Mouse (Mus musculus) mature B cell (primary cell): ENCODE data around the gene Tmem62.
"Not testable (repeated sequence)": the region's sequence is repeated elsewhere in the genome, so short reads cannot be mapped to it uniquely, and the experiment has no call there.

Experiments used
- in situ Hi-C: fragments of 300-500 bp; cut with MboI; formaldehyde crosslinking; loops from 2 replicates; pipeline ENCODE4 v1.14.3; 2019

Gene Tmem62

GRCm38 (mm10) chr2:120976990-120977925, at the start of gene Tmem62:
Tmem62 (plus strand) TSS chr2:120977017.
- in situ Hi-C loops, result no loop called here

DNA sequence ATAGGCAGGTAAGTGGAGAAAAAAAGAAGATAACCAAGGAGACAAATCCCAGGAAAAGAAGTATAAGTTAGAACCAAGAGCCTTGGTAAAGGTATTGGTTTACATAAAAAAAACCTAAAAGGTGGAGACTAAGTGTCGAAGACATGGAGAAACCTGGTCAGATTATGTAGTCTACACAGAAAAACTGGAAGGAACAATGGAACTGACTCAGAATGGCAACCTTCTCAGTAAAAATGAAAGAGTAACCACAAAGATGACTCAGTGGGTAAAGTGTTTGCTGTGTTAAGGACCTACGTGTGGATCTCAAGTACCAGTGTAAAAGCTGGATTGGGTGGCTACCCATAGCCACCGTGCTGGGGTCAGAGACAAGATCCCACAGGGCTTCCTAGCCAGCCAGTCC, 43.8 kb upstream of the Tmem62 start:
- in situ Hi-C loops, result no loop called here

DNA sequence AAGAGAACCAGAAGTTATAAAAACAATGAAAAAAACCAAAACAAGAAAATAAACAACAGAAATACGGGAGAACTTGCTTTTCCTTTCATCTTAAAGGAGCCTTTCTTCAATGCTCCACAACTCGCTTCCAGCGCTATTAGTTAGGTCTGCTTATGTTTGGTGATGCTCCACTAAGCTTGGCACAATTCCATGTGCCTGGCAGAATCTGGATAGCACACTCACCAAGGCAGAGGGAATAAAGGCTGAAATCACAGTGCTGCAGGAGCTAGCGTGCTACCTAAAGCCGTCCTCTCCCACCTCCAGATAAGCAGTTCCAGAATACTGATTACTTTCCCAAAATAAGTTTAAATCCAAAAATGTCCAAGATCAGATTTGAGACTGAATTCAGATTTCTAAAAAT, 25.6 kb upstream of the Tmem62 start:
- in situ Hi-C loops, result no loop called here

GRCm38 (mm10) chr2:120952176-120952938, 24.5 kb upstream of the Tmem62 start:
- in situ Hi-C loops, result no loop called here

DNA sequence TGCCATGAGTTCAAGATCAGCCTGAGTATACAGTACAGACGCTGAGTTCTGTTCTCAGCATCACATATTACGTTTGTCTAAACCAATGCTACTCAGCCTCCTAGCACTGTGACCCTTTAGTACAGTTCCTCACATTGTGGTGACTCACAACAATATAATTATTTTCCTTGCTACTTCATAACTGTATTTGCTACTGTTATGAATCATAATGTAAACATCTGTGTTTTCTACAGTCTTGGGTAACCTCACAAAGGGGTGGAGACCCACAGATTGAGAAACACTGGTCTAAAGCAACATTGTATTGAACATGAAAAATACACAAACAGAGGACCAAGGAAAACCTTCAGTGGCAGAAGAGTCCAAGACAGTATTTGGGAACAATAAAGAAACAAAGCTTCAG, 17.5 kb upstream of the Tmem62 start:
- in situ Hi-C loops, result no loop called here

DNA sequence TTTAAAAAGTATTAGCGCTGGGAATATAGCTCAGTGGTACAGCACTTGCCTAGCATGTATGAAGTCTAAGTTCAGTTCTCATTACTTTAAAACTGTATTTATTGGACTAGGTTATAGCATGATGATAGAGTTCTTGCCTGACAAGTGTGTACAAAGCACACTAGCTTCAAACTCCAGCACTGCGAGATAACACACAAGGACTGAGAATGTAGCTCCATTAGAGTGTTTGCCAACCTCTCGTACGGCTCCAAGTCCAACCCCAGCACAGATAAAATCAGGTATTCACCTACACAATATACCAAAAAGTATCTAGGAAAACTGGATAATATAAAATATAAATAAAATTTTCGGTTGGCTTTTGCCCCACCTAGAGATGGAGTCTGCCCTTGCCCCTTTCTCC, 17.0 kb upstream of the Tmem62 start:
- in situ Hi-C loops, result no loop called here

- in situ Hi-C loops, result no loop called here
Measured at GRCm38 (mm10) chr2:120960261-120960660, 16.6 kb upstream of the Tmem62 start.

DNA sequence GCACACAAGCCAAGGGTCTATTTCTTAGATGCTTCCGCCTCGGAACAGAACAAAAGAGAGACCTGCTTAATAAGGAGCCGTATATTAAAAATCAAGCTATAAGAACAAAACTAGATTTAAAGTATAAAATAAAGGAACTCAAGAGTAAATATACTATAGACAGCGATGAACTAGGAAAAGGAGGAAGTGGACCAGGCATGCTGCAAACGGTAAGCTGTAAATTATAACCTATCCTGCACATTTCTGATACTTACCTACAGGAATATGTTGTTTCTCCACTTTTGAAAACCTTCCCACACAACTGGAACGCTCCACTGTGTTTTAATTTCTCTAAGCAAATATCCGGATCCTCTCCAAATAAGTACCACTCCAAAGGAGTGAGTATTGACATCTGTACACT, 13.7 kb upstream of the Tmem62 start:
- in situ Hi-C loops, result no loop called here

DNA sequence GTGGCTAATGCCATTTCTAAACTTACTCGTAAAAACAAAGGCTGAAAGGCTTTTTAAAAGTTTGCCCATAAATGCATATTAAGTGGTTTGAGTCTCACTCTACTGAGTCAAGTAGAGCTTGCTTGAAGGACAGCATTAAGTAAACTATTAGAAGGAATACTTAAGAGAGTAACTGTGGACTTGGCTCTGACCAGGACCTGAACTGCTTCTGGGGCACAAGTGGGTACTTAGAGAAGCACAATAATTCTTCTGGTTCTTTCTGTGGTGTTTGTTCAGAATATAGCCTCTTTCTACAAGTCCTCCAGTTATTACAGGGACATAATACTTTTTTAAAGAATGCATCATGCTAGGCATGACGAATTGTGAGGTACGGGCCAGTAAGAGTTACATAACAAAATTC, 11.3 kb upstream of the Tmem62 start:
- in situ Hi-C loops, result no loop called here

GRCm38 (mm10) chr2:120970045-120970539, 6.7 kb upstream of the Tmem62 start:
- in situ Hi-C loops, result no loop called here

DNA sequence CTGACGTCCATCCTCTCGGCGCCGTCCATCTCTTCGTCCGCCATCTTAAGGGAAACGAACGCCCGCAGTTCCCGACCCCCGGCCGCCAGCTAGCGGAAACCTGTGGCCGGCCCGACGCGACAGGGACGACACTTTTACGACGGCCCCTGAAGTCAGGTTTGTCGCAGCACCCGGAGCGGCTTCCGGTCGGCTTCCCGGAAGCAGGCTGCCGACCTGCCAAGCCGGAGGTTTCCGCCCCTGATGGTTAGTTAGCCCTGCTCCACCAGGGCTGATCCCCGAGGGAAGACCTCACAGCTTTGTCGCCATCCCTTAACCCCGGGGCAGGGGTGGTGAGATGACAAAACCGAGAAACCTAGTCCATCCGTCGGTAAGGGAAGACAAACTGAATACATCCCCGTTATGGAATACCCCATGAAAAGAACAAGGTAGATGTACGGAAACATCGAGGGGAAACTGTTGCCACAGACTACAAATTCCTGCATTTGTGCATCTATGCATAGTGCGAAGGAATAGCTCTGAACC, 6.2 kb upstream of the Tmem62 start, which contains the start of gene Ubr1:
Gene Ubr1 (minus strand): TSS at position 157 of the 522 bp plus-strand sequence.
- in situ Hi-C loops, result no loop called here

GRCm38 (mm10) chr2:120971766-120972165, 5.1 kb upstream of the Tmem62 start:
- in situ Hi-C loops, result no loop called here

GRCm38 (mm10) chr2:120972257-120972656, 4.6 kb upstream of the Tmem62 start:
- in situ Hi-C loops, result not testable (repeated sequence)

- in situ Hi-C loops, result no loop called here
Measured at GRCm38 (mm10) chr2:120972964-120973363, 3.9 kb upstream of the Tmem62 start.

DNA sequence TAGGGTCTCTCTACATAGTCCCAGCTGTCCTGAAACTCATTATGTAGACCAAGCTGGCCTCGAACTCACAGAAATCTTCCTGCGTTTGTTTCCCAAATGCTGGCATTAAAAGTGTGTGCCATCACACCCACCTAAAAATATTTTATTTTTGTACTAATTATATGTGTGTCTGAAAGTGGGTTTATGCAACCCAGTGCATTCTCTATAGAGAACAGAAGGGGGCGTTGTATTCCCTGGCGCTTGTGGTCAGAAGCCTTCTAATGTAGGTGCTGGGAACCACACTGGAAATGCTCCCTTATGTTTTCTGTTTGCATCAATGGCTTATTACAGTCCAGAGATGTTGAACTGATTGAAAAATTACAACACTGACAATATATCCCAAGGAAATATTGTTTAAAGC, 509 bp upstream of the Tmem62 start:
- in situ Hi-C loops, result no loop called here

DNA sequence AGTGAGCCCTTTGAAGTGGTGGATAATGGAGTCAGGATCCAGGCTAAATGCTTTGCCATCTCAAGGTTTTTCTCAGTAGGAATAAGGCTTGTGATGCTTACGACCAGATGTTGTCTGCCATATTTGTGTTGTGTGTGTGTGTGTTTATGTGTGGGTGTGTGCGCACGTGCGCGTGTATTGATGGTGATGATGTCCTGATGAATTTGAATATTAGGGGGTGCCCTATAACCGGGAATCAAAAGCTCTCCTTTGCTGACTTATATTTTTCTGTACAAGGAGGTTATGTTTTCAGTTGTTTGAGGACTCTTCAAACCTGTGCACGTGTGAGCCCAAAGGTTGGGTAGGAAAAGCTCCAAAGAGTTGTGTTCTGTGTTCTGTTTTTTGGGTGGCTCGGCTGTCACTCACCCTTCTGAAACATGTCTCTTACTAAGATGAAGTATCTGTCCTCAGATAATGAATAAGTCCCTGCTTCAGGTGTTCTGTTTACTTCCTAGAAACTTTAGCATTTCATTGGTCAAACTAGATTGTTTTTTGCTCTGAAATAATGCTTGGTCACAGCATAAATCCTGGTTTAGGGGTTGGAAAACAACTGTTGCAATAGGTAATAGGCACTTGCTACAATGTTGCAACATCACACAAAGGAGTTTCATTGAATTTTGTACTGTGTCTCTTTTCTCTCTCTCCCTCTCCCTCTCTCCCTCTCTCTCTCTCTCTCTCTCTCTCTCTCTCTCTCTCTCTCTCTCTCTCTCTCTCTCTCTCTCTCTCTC, 1.3 kb downstream of the Tmem62 start:
- in situ Hi-C loops, result no loop called here

GRCm38 (mm10) chr2:120978693-120979037, 1.8 kb downstream of the Tmem62 start:
- in situ Hi-C loops, result no loop called here

- in situ Hi-C loops, result no loop called here
Measured at GRCm38 (mm10) chr2:120979819-120980218, 3.0 kb downstream of the Tmem62 start.

DNA sequence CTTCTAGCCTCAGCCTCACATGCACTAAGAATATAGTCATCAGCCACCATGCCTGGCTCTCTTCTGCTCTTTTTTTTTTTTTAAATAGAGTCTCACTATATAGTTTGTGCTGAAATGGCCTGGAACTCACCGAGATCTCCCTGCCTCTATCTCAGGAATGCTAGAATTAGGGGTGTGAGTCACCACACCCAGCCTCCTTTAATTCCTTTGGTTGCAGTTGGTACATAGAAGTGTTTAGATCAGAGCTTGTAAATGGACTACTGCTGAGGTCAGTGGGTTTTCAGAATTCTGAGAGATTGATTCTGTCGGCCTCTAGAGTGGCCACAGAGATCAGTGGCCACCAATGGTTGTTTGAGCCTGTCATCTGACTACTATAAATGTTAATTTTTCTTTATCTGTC, 4.0 kb downstream of the Tmem62 start:
- in situ Hi-C loops, result no loop called here

GRCm38 (mm10) chr2:120983611-120984010, 6.8 kb downstream of the Tmem62 start:
- in situ Hi-C loops, result no loop called here

- in situ Hi-C loops, result no loop called here
Measured at GRCm38 (mm10) chr2:120985241-120985640, 8.4 kb downstream of the Tmem62 start.

GRCm38 (mm10) chr2:120991196-120991595, 14.4 kb downstream of the Tmem62 start:
- in situ Hi-C loops, result no loop called here
